Mouse (Mus musculus) olfactory bulb, adult 2 months (tissue): Measurements from ENCODE around the gene Osbpl5.

Experiments
- CTCF ChIP-seq: fragments of 200-500 bp; IDR thresholded peaks from 2 replicates; pipeline ENCODE4 v1.5.1; 2012; ENCODE audit warnings: low read depth, mild to moderate bottlenecking, low read length, moderate library complexity; ENCODE audit not compliant: insufficient read depth
- POLR2A ChIP-seq: fragments of 200-500 bp; IDR thresholded peaks from 2 replicates; pipeline ENCODE4 v1.6.1; 2012; ENCODE audit warnings: mild to moderate bottlenecking, low read depth, low read length, moderate library complexity; ENCODE audit not compliant: insufficient read depth

- TF ChIP-seq POLR2A (no peak), CTCF (no peak)
Measured at GRCm38 (mm10) chr7:143757027-143757390, 224 bp upstream of the Osbpl5 start.
